Mouse (Mus musculus) cerebellum, postnatal 36 days (tissue): ENCODE results near the gene Ttc28.

Experiments used
- DNase-seq, 2 experiments: peaks; one replicate each; pipeline ENCODE4 v3.0.0; 2021 to 2022; ENCODE audit warnings: mixed read lengths in 2 of 2

Gene Ttc28

DNA sequence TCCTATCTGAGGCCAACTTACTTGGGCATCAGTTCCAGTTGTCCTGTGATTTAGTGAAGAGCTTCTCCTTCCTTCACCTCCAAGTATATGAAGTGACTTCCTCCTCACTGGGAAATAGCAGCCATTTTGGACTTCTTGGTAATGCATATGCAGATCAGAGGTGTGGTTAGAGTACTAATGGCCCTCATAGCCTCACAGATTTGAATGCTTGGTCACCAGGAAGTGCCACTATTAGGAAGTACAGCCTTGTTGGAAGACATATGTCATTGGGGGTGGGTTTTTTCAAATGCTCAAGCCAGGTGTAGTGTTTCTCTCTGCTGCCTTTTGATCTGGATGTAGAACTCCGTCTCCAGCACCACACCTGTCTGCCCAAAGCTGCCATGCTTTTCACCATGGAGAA lies 10.3 kb downstream of the Ttc28 start:
- DNase-seq: no peak

DNA sequence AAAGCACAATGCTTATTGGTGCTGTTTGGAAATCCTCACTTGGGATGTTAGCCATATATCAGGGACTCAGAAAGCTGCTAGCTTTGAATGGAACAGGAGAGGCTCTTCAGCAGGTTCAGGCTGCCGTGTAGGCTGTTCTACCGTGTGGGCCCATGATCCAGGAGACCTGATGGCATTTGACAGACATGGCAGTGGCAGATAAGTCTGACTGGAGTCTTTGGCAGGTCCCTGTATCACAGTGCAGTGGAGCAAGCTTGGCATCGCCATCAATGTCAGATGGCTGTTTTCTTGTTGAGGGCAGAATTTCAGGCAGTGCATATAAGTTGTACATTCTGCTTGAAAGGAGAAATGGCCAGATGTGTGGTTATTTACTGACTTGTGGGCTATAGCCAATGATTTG lies 11.0 kb downstream of the Ttc28 start:
- DNase-seq: no peak

DNA sequence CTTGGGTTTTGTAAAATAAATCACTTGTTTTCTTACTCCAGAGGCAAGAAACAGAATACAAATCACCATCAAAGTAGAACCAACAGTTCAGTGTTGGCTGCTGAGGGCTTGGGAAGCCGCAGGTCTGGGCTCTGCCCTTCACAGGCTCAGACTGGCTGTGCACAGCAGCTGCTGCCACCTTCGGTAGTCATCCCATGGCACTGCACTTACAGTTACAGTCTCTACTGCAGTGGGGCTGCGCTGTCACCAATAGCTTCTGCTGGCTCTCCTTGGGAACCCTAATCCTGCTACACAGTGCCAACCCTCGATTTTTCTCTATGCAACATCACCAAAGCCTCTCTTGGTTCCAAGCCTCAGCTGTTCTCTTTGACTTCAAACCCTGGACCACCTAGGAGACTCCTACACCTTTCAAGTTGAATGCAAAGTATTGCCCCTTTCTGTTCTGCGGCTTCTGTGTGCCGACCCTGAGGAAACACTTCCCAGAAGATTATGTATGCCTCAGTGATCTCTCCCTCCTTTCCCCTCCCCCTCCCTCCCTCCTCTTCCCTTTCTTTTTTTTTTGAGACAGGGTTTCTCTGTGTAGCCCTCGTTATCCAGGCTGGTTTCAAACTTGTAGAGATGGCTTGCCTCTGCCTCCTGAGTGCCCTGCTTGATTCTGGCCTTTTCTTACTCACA lies 17.6 kb downstream of the Ttc28 start:
- DNase-seq: no peak

DNA sequence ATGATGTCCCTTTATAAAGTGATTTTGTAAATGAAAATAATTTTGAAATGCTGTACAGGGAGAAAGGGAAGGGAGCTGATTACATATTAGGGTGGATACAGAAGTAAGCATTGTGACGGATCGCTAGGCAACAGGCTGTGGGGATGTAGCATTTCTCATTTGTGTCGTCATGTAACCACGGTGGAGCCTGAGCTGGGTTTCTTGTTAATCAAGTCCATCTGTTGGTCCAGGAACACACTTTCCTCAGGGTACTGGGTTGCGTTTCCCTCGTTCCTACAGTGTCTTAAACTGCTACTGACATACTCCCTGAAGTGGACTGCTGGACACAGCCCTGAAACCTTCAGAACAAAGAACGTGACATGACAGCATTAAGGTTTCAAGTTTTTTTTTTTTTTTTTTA lies 18.6 kb downstream of the Ttc28 start:
- DNase-seq: no peak

DNA sequence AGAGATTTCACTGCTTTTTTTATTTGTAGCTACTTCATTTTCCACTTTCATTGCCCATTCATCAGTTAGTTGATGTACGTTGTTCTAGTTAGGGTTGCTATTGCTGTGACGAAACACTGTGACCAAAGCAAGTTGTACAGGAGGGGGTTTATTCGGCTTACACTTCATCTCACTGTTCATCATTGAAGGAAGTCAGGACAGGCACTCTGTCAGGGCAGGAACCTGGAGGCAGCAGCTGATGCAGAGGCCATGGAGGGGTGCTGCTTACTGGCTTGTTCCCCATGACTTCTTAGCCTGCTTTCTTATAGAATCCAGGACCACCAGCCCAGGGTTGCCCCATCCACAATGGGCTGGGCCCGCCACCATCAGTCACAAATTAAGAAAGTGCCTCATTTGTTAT lies 19.2 kb downstream of the Ttc28 start:
- DNase-seq: no peak

DNA sequence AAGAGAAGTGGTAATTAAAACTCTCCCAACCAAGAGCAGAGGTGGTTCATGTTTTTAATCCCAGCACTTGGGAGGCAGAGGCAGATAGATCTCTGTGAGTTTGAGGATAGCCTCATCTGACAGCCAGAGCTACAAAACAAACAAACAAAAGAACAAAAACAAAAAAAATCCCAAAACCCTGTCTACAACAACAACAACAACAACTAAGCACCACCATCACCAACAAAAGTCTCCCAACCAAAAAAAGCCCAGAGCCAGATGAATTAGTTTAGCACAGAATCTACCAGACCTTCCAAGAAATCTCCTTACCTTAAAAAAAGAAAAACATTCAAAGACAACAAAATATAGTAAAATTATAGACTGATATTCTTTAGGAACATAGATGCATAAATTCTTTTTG lies 20.7 kb downstream of the Ttc28 start:
- DNase-seq: no peak

DNA sequence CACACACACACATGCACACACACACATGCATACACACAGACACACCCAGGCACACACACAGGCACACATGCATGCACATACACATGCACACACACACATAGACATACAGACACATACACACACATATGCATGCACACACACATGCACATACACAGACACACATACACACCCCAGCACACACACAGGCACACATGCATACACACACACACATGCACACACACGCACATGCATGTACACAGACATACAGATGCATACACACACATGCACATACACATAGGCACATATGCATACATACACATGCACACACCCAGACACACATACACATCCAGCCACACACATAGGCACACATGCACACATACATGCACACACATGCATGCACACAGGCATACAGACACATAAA lies 27.1 kb downstream of the Ttc28 start:
- no peak for DNase-seq

DNA sequence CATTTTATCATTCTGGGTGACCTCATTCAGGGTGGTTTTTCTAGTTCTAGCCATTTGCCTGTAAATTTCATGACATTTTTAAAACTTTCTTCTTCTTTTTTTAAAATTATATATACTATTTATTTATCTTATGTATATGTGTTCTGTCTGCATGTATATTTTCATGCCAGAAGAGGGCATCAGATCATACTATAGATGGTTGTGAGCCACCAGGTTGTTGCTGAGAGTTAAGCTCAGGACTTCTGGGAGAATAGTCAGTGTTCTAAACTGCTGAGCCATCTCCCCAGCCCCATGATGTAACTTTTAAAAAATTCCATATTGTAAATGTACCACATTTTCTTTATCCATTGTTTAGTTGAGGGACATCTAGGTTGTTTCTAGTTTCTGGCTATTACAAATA lies 29.3 kb downstream of the Ttc28 start:
- no peak for DNase-seq

DNA sequence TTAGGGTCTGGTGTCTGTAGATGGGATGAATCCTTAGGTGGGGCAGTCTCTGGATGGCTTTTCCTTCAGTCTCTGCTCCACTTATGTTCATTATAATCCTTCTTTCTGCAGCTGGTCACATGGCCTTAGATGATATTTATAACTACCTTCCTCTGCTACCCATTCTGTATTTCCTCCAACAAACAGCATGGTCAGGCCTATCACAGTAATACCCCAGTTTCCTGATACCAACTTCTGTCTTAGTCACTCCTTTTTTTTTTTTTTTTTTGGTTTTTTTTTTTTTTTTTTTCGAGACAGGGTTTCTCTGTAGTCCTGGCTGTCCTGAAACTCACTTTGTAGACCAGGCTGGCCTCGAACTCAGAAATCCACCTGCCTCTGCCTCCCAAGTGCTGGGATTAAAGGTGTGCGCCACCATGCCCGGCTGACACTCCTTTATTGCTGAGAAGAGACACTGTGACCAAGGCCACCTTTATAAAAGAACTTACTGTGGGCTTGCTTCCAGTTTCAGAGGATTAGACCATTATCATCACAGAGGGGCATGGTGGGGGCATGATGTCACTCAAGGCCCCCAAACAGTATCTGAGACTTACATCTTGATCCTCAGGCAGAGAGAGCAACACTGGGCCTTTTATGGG lies 30.5 kb downstream of the Ttc28 start:
- no peak for DNase-seq

DNA sequence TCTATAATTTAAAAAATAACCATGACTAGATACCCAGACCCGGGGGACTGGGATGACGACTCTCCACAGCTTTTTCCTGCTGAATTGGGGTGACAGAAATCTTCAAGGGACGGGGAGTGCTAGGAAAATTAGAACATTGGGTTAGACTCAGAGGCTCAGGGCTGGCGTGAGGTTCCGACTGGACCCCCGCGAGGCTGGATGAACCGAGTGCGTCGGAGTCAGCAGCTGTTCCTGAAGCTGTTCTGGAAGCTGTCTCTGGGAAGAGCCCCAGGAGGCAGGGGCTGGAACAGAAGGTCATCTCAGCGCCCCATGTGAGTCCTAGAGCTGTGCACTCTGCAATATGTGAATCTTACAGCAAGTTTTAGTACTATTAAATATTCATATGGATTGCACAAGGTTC lies 35.3 kb downstream of the Ttc28 start:
- no peak for DNase-seq

DNA sequence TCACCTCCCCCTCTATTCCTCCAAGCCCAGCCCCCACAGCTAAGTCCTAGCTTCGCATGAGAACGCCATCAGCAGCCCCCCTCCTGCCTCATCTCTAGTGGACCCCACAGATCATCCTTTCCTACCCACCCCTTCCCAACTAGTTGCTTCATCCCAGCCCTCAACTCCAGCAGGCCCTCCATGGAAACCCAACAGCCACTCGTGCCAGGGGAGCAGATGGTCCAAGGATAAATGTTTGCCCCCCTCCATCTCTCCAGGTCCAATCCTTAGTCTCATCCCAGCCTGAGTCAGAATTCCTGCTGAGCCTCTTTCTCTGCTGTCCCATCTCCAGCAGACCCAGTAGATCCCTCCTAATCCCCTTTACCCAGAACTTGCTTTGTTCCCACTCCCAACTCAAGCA lies 36.6 kb downstream of the Ttc28 start:
- peak; percentile 35 to 36 for DNase-seq

DNA sequence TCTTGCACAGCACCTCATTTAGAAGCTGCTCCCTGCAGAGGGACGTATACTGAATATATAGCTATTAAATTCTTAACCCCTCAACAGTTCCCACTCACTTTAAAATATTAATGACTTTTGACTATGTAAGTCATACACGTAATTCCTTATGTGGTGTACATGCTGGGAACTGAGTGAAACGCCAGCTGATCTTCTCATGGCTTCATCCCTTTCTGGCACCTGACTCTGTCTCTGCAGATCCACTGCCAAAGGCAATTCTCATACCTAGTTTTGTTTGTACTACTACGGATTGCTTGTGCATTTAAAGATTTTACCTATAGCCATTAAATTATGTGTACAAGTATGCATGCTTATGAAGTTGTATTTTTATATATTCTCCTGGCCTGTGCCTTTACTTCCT lies 39.9 kb downstream of the Ttc28 start:
- no peak for DNase-seq

DNA sequence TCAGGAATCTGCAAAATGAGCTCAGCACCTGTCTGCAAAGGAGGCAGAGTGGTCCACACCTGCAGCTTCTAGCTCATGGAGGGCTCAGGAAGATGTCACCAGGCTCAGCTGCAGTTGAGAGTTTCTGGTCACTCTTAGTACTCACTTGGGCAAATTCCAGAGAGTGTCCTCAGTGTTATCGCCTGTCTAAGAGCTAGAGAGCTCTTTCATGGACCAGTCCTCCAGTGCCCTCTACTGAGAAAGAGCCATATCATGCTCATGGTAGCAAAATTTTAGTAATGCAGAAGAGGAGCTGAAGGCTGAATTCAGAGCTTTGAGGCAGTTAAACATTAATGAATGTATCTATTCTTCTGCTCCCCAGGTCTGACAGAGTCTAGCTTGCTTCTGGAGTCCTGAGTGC lies 43.7 kb downstream of the Ttc28 start:
- DNase-seq: peak in 1 of 2 experiments; percentile 12

DNA sequence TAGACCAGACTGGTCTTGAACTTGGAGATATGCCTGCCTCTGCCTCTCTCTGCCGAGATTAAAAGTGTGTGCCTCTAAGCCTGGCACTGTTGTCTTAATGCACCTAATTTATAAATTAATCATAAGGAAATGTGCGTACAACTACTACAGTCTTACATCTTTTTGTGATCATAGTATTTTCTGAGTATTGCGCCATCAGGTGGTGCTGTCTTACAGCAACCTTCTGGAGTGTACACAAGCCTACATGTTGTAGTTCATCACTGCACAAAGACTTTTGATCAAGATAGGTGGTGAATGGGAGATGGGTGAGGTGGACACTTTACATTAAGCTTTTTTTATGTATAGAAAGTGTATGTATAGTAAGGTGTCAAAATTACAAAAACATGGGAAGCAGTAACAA lies 45.0 kb downstream of the Ttc28 start:
- DNase-seq: no peak

DNA sequence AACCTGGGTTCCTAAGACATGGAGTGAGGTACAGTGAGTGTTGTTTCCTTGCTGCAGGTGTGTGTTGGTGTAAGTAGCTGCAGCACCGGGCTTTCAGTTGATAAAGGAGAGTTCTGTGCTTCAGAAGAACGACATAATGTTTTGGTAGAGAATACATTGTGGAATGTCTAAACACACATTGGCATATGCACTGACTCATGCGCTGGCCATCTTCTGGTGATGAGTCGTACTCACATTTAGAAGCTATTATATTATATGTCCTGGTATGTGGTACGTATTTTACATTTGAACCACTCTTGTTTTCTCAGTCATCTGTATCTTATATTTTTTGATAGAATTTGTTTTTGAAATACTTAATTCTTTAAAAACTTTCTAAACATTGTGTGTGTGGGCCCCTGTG lies 46.2 kb downstream of the Ttc28 start:
- no peak for DNase-seq

DNA sequence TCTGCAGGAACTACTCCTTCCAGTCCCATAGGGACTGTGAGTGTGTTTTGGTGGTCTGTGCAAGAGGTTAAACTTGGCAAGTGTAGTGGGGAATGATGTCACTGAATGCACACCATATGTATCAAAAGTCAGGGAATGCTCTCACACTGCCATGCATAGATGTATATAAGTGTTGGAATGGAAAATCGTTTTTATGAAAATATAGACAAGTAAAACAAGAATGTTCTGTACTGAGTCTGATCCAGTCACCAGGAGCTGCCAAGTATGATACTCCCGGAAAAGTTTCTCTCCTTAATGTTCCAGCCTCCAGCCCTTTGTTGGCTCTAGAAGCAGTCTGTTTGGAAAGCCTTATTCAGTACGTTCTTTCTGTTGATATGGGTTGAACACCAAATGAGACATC lies 48.7 kb downstream of the Ttc28 start:
- no peak for DNase-seq

DNA sequence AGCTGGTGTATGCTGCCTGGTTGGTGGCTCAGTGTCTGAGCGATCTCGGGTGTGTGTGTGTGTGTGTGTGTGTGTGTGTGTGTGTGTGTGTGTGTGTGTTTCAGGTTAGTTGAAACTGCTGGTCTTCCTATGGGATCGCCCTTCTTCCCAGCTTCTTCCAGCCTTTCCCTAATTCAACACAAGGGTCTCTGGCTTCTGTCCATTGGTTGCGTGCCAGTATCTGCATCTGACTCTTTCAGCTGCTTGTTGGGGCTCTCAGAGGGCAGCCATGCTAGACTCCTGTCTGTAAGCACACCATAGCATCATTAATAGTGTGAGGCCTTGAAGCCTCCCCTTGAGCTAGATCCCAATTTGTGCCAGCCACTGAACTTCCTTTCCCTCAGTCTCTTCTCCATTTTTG lies 49.7 kb downstream of the Ttc28 start:
- no peak for DNase-seq

DNA sequence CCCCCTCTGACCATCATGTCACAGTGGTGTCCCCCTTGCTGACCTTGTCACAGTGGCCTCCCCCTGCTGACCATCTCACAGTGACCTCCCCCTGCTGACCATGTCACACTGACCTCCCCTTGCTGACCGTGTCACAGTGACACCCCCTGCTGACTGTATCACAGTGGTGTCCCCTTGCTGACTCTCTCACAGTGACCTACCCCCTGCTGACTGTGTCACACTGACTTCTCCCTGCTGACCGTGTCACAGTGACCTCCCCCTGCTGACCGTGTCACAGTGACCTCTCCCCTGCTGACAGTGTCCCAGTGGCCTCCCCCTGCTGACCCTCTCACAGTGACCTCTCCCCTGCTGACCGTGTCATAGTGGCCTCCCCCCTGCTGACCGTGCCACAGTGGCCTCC lies 57.0 kb downstream of the Ttc28 start:
- no peak for DNase-seq

DNA sequence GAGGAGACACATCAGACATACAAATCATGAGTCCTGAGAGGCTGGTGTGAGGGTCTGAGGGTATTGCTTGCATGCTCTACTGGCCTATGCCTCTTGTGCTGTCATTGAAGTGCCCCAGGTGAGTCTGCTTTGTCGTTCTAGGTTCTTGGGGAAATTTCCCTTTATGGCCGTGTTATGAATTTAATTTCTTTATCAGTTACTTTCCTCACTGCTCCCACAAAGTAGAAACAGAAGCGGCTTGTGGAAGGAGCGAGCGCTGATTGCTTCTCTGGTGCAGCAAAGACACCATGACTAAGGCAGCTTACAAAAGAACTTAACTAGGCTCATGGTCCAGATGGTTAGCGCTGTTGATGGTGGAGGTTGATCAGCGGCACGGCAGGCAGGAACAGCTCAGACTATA lies 64.7 kb downstream of the Ttc28 start:
- DNase-seq: no peak

DNA sequence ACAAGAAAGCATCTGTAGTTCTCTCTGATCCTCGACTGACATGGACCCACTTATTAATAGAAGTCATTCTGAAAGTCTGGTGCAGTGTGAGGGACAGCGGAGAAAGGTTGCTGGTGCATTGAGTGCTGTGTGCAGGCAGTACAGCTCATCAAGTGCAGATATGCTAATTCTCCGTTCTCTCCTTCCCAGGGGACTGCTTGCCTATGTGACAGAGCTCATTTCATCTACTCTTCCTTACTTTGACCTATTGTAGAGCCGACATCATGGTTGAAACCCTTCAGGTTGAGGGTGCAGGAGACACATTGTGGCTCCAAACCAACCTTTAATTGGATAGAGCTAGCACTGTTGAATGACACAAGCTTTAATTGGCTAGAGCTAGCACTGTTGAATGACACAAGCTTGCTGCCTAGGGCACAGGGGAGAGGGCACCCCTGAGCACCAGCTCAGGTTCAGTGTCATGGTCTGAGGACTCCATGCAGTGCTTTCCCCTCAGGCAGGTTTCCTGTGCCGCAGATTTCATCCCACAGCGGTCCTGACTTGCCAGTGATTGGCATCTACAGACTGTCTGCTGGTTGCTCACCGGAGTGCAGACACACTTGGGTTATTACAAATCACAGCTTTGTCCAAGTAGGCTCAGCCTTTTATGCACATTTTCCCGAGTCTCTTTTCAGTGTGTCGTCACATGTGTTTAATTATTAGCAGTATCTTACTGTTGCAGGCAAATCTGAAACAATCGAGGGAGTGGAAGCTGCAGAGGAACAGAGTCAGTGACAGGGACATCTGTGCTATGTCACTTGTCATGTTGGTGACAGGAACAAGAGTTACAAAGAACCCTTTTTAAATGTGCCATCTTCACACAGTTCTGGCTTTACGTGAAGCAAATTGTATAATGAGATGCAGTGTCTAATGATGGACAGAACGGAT lies 69.1 kb downstream of the Ttc28 start:
- no peak for DNase-seq

DNA sequence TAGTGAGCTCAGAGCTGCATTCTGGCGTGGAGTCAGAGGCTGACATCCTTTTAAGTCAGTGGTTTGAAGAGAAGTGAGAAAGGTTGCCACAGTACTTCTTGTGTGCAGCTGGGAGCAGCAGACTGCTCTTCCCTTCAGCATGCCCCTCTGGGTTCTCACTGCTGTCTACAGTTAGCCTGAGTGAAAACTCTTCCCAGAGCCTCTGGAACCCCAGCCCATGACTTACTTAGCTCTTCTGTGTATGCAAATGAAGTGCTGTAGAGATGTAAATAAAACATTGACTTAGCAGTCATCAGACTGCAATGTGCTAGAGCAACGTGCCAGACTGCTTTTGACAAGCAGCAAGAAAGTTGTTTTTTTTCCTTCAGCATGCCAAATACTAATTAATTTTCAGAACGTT lies 70.2 kb downstream of the Ttc28 start:
- DNase-seq: no peak

DNA sequence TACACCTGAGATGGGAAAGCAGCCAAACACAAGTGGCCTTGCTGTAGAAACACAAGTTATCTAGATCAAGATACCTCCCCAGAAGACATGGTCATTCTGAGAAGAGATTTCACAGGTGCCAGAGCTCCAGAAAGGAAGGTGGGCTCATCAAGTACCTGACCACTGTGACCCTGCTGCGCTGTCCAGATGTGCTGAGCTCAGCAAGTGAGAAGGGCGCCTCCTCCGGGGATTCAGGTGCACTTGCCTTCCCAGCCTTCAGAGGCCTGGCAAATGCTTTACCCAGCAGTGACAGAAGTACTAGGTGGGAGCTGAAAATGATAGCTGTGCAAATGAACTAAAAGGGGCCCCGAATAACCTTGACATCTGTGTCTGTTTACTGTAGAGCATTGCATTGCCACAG lies 78.6 kb downstream of the Ttc28 start:
- DNase-seq: no peak

DNA sequence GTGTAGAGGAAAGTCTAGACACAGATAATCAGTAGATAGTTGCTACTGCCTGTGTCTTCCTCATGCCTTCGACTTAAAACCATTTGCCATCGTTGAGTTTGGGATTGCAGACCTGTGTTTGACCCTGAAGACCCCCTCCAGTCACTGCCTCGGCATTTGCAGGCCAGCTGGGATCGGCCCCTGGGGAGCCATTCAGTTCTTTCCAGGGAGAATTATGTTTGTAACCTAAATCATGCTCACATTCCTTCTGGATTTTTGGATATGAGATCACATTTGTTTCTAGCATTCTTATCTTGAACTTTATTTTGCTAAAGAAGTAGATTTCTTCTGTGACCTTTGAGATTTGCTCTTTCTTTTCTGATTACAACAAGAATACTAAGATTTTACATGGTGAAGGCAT lies 80.5 kb downstream of the Ttc28 start:
- DNase-seq: no peak

DNA sequence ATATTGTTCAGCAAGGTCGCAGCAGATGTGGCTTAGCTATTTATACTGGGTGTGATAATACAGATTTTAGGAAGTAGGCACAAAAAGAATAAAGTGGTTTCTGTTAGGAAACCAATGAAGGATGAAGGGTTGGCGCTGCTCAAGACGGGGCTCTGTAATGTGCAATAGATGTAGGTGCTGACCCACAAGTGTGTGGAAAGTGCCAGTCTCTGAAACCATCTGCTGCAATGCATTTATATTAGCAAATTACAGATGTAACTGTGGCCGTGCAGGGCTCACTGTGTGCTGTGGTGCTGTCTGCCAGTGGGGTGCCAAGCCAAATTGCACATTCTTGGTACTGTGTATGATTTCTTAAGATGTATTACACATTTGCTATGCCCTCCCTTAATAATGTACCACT lies 81.3 kb downstream of the Ttc28 start:
- DNase-seq: no peak
